Mouse (Mus musculus): Measurements from ENCODE around the gene Gm12248. TPM values are rescaled to one million over a fixed set of nuclear protein-coding genes. Genes with fewer than 3 reads are reported as not detected.
"Not testable (repeated sequence)": the region's sequence is repeated elsewhere in the genome, so short reads cannot be mapped to it uniquely, and the experiment has no call there.

Gm12248 gene
- polyA plus RNA-seq, 1 experiment from 2014 or later = not detected

GRCm38 (mm10) chr11:58098366-58098720 is 5.4 kb upstream of the Gm12248 start:
- peak overlapping the region; percentile 79 for H3K4me2 ChIP-seq
- not testable (repeated sequence) for H3K9me3 ChIP-seq (replicated peaks; ENCODE audit: control insufficient read depth, low read length); H3K27ac ChIP-seq (ENCODE audit: low read depth, low read length); H3K4me1 ChIP-seq (ENCODE audit: control insufficient read depth, insufficient read depth, low read length); H3K9ac ChIP-seq (ENCODE audit: low read depth, low read length); H3K36me3 ChIP-seq (ENCODE audit: control insufficient read depth, insufficient read depth, low read length); ATAC-seq (replicated peaks; ENCODE audit: insufficient number of reproducible peaks, low FRiP score, low TSS enrichment); H3K27me3 ChIP-seq (ENCODE audit: control insufficient read depth, insufficient read depth, low read length)
- H3K4me3 ChIP-seq (ENCODE audit: low read depth, low read length) = peak overlapping the region; percentile 47
- 63% methylated on average over 5 of the region's 5 CpGs for WGBS (ENCODE audit: insufficient replicate concordance)

- peaks cover 7% of the 10 kb centered on the region for H3K4me1 ChIP-seq (ENCODE audit: control insufficient read depth, insufficient read depth, low read length)
- H3K27me3 ChIP-seq (ENCODE audit: control insufficient read depth, insufficient read depth, low read length) = peaks cover 3% of the 10 kb centered on the region; the same call in 1 of the 2 replicates
- WGBS (ENCODE audit: insufficient replicate concordance) = 2% methylated on average over 31 of the region's 38 CpGs
- no peaks in the 10 kb centered on the region for H3K36me3 ChIP-seq (ENCODE audit: control insufficient read depth, insufficient read depth, low read length)
- peak overlapping the region; percentile 79 for H3K4me2 ChIP-seq
- H3K4me3 ChIP-seq (ENCODE audit: low read depth, low read length) = peak overlapping the region; percentile 47
- peak overlapping the region; percentile 54; the same call in 1 of the 2 replicates for H3K9ac ChIP-seq (ENCODE audit: low read depth, low read length)
- no peaks in the 10 kb centered on the region for H3K9me3 ChIP-seq (replicated peaks; ENCODE audit: control insufficient read depth, low read length)
- ATAC-seq (replicated peaks; ENCODE audit: insufficient number of reproducible peaks, low FRiP score, low TSS enrichment) = 0 out of 2 replicates have a peak, but pooled peaks have one; percentile 53
- no peak overlapping the region for H3K27ac ChIP-seq (ENCODE audit: low read depth, low read length)
Measured at GRCm38 (mm10) chr11:58097621-58098365, 4.9 kb upstream of the Gm12248 start.

GRCm38 (mm10) chr11:58096821-58097620 is 4.1 kb upstream of the Gm12248 start:
- peaks cover 3% of the 10 kb centered on the region; the same call in 1 of the 2 replicates for H3K27me3 ChIP-seq (ENCODE audit: control insufficient read depth, insufficient read depth, low read length)
- no peak overlapping the region; the same call in 1 of the 2 replicates for H3K9ac ChIP-seq (ENCODE audit: low read depth, low read length)
- ATAC-seq (replicated peaks; ENCODE audit: insufficient number of reproducible peaks, low FRiP score, low TSS enrichment) = no peak
- H3K27ac ChIP-seq (ENCODE audit: low read depth, low read length) = no peak overlapping the region
- H3K9me3 ChIP-seq (replicated peaks; ENCODE audit: control insufficient read depth, low read length) = no peaks in the 10 kb centered on the region
- WGBS (ENCODE audit: insufficient replicate concordance) = 41% methylated on average over 20 of the region's 20 CpGs
- H3K4me3 ChIP-seq (ENCODE audit: low read depth, low read length) = peak overlapping the region; percentile 47
- H3K4me2 ChIP-seq = peak overlapping the region; percentile 79
- no peaks in the 10 kb centered on the region for H3K36me3 ChIP-seq (ENCODE audit: control insufficient read depth, insufficient read depth, low read length)
- H3K4me1 ChIP-seq (ENCODE audit: control insufficient read depth, insufficient read depth, low read length) = peaks cover 11% of the 10 kb centered on the region

GRCm38 (mm10) chr11:58096160-58096559 is 3.2 kb upstream of the Gm12248 start:
- H3K27ac ChIP-seq (ENCODE audit: low read depth, low read length) = no peak overlapping the region
- no peak overlapping the region for H3K4me3 ChIP-seq (ENCODE audit: low read depth, low read length)
- H3K4me2 ChIP-seq = no peak overlapping the region
- peaks cover 11% of the 10 kb centered on the region for H3K4me1 ChIP-seq (ENCODE audit: control insufficient read depth, insufficient read depth, low read length)
- WGBS (ENCODE audit: insufficient replicate concordance) = 77% methylated on average over 5 of the region's 5 CpGs
- H3K9ac ChIP-seq (ENCODE audit: low read depth, low read length) = no peak overlapping the region
- no peaks in the 10 kb centered on the region for H3K9me3 ChIP-seq (replicated peaks; ENCODE audit: control insufficient read depth, low read length)
- peaks cover 3% of the 10 kb centered on the region; the same call in 1 of the 2 replicates for H3K27me3 ChIP-seq (ENCODE audit: control insufficient read depth, insufficient read depth, low read length)
- ATAC-seq (replicated peaks; ENCODE audit: insufficient number of reproducible peaks, low FRiP score, low TSS enrichment) = no peak
- no peaks in the 10 kb centered on the region for H3K36me3 ChIP-seq (ENCODE audit: control insufficient read depth, insufficient read depth, low read length)

- Histone ChIP-seq H3K4me2 (no peak overlapping the region), H3K27me3 (ENCODE audit: control insufficient read depth, insufficient read depth, low read length) (peaks cover 3% of the 10 kb centered on the region; the same call in 1 of the 2 replicates), H3K9me3 (replicated peaks; ENCODE audit: control insufficient read depth, low read length) (no peaks in the 10 kb centered on the region), H3K4me1 (ENCODE audit: control insufficient read depth, insufficient read depth, low read length) (peaks cover 11% of the 10 kb centered on the region), H3K9ac (ENCODE audit: low read depth, low read length) (no peak overlapping the region), H3K27ac (ENCODE audit: low read depth, low read length) (no peak overlapping the region), H3K4me3 (ENCODE audit: low read depth, low read length) (no peak overlapping the region), H3K36me3 (ENCODE audit: control insufficient read depth, insufficient read depth, low read length) (no peaks in the 10 kb centered on the region)
- WGBS (ENCODE audit: insufficient replicate concordance) = 91% methylated on average over 1 of the region's 1 CpGs
- no peak for ATAC-seq (replicated peaks; ENCODE audit: insufficient number of reproducible peaks, low FRiP score, low TSS enrichment)
Measured at GRCm38 (mm10) chr11:58095561-58095960, 2.6 kb upstream of the Gm12248 start.

GRCm38 (mm10) chr11:58094766-58095165 is 1.8 kb upstream of the Gm12248 start:
- H3K27me3 ChIP-seq (ENCODE audit: control insufficient read depth, insufficient read depth, low read length) = peaks cover 3% of the 10 kb centered on the region; the same call in 1 of the 2 replicates
- no peaks in the 10 kb centered on the region for H3K9me3 ChIP-seq (replicated peaks; ENCODE audit: control insufficient read depth, low read length)
- H3K4me3 ChIP-seq (ENCODE audit: low read depth, low read length) = no peak overlapping the region
- 71% methylated on average over 4 of the region's 4 CpGs for WGBS (ENCODE audit: insufficient replicate concordance)
- H3K27ac ChIP-seq (ENCODE audit: low read depth, low read length) = no peak overlapping the region
- H3K4me1 ChIP-seq (ENCODE audit: control insufficient read depth, insufficient read depth, low read length) = peaks cover 11% of the 10 kb centered on the region
- no peak overlapping the region for H3K9ac ChIP-seq (ENCODE audit: low read depth, low read length)
- ATAC-seq (replicated peaks; ENCODE audit: insufficient number of reproducible peaks, low FRiP score, low TSS enrichment) = no peak
- H3K4me2 ChIP-seq = no peak overlapping the region
- no peaks in the 10 kb centered on the region for H3K36me3 ChIP-seq (ENCODE audit: control insufficient read depth, insufficient read depth, low read length)

- no peak for ATAC-seq (replicated peaks; ENCODE audit: insufficient number of reproducible peaks, low FRiP score, low TSS enrichment)
- Histone ChIP-seq H3K4me1 (ENCODE audit: control insufficient read depth, insufficient read depth, low read length) (peaks cover 8% of the 10 kb centered on the region), H3K27me3 (ENCODE audit: control insufficient read depth, insufficient read depth, low read length) (peaks cover 3% of the 10 kb centered on the region; the same call in 1 of the 2 replicates), H3K9ac (ENCODE audit: low read depth, low read length) (peak overlapping the region; percentile 1; the same call in 1 of the 2 replicates), H3K4me2 (peak overlapping the region; percentile 39), H3K36me3 (ENCODE audit: control insufficient read depth, insufficient read depth, low read length) (no peaks in the 10 kb centered on the region), H3K27ac (ENCODE audit: low read depth, low read length) (no peak overlapping the region), H3K4me3 (ENCODE audit: low read depth, low read length) (peak overlapping the region; percentile 6; the same call in 1 of the 2 replicates), H3K9me3 (replicated peaks; ENCODE audit: control insufficient read depth, low read length) (no peaks in the 10 kb centered on the region)
- 47% methylated on average over 4 of the region's 4 CpGs for WGBS (ENCODE audit: insufficient replicate concordance)
Measured at GRCm38 (mm10) chr11:58092541-58092940, 393 bp downstream of the Gm12248 start.

- H3K4me2 ChIP-seq = no peak overlapping the region
- no peak overlapping the region for H3K4me3 ChIP-seq (ENCODE audit: low read depth, low read length)
- ATAC-seq (replicated peaks; ENCODE audit: insufficient number of reproducible peaks, low FRiP score, low TSS enrichment) = no peak
- WGBS (ENCODE audit: insufficient replicate concordance) = 87% methylated on average over 6 of the region's 6 CpGs
- H3K9me3 ChIP-seq (replicated peaks; ENCODE audit: control insufficient read depth, low read length) = 0 out of 2 replicates have a peak, but pooled peaks cover 3% of the 10 kb centered on the region
- H3K36me3 ChIP-seq (ENCODE audit: control insufficient read depth, insufficient read depth, low read length) = no peaks in the 10 kb centered on the region
- H3K4me1 ChIP-seq (ENCODE audit: control insufficient read depth, insufficient read depth, low read length) = no peaks in the 10 kb centered on the region
- H3K27me3 ChIP-seq (ENCODE audit: control insufficient read depth, insufficient read depth, low read length) = no peaks in the 10 kb centered on the region
- H3K9ac ChIP-seq (ENCODE audit: low read depth, low read length) = no peak overlapping the region
- no peak overlapping the region for H3K27ac ChIP-seq (ENCODE audit: low read depth, low read length)
Measured at GRCm38 (mm10) chr11:58081716-58082115, 11.2 kb downstream of the Gm12248 start.

Measured in heart, embryonic 11.5 days (tissue).